Mouse (Mus musculus): ENCODE data around the gene Dlec1. TPM values are rescaled to one million over a fixed set of nuclear protein-coding genes. Genes with fewer than 3 reads are reported as not detected.

The Dlec1 gene
- polyA plus RNA-seq, 1 experiment from 2014 or later, result 0.89 TPM

GRCm38 (mm10) chr9:119146098-119146770, 44.0 kb downstream of the Dlec1 start:
- Histone ChIP-seq H3K27ac (no peak overlapping the region), H3K9me3 (no peaks in the 10 kb centered on the region), H3K27me3 (replicated peaks) (no peaks in the 10 kb centered on the region), H3K4me1 (no peaks in the 10 kb centered on the region), H3K36me3 (no peaks in the 10 kb centered on the region), H3K4me3 (replicated peaks) (no peak overlapping the region), H3K9ac (no peak overlapping the region), H3K4me2 (no peak overlapping the region)
- no peak for ATAC-seq (ENCODE audit: insufficient read depth, low FRiP score, low read depth)
- 66% methylated on average over 13 of the region's 13 CpGs for WGBS

DNA sequence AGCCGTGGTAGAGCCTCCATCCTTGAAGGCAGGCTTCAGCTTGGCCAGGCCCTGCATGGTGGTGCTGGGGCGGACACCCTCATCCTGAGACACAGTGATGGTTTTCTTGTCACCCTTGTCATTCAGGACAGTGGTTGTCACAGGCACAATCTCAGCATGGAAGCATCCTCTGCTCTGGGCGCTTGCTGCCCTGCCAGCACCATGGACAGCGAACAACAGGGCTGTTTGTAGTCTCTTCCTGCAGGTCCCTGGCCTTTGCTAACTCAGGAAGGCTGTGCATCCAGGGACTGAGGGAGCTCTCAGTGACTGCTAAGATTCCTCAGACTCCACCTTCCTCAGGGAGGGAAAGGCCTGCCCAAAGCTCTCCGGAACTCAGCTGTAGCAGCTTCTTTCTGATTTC, 47.3 kb downstream of the Dlec1 start:
- Histone ChIP-seq H3K9me3 (no peaks in the 10 kb centered on the region), H3K4me3 (replicated peaks) (no peak overlapping the region), H3K9ac (no peak overlapping the region), H3K4me2 (no peak overlapping the region), H3K4me1 (no peaks in the 10 kb centered on the region), H3K27ac (no peak overlapping the region), H3K36me3 (no peaks in the 10 kb centered on the region), H3K27me3 (replicated peaks) (no peaks in the 10 kb centered on the region)
- no peak for ATAC-seq (ENCODE audit: insufficient read depth, low FRiP score, low read depth)
- WGBS, result 19% methylated on average over 5 of the region's 5 CpGs

- Histone ChIP-seq H3K4me3 (replicated peaks) (no peak overlapping the region), H3K4me2 (no peak overlapping the region), H3K9me3 (no peaks in the 10 kb centered on the region), H3K9ac (no peak overlapping the region), H3K36me3 (no peaks in the 10 kb centered on the region), H3K4me1 (peaks cover 2% of the 10 kb centered on the region; the same call in 1 of the 2 replicates), H3K27me3 (replicated peaks) (0 out of 2 replicates have a peak, but pooled peaks cover 4% of the 10 kb centered on the region), H3K27ac (no peak overlapping the region)
- no peak for ATAC-seq (ENCODE audit: insufficient read depth, low FRiP score, low read depth)
- WGBS, result 46% methylated on average over 2 of the region's 2 CpGs
Measured at GRCm38 (mm10) chr9:119151751-119152150, 49.5 kb downstream of the Dlec1 start.

DNA sequence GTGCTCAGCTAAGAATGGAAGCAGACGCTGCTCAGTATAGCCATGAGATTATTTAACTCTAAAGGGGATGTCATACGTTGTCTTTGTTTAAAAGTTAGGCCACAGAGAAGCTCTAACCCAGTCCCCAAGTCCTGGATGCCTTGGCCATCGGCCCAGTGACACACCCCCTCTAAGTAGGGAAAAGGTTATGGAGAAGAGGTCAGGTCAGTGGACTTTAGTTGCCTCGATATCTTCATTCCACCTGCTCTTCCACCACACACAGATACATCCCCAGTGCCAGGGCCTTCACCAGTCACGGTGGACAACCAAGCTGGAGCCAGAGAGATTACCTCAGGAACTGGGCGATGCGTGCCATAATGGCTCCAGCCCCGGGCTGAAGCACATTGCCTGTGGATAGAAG, 53.1 kb downstream of the Dlec1 start:
- no peak overlapping the region for H3K9ac ChIP-seq
- 76% methylated on average over 8 of the region's 8 CpGs for WGBS
- H3K9me3 ChIP-seq, result no peaks in the 10 kb centered on the region
- peaks cover 3% of the 10 kb centered on the region; the same call in 1 of the 2 replicates for H3K4me1 ChIP-seq
- no peak for ATAC-seq (ENCODE audit: insufficient read depth, low FRiP score, low read depth)
- H3K4me3 ChIP-seq (replicated peaks), result no peak overlapping the region
- H3K27ac ChIP-seq, result no peak overlapping the region
- H3K27me3 ChIP-seq (replicated peaks), result 0 out of 2 replicates have a peak, but pooled peaks cover 4% of the 10 kb centered on the region
- H3K4me2 ChIP-seq, result no peak overlapping the region
- H3K36me3 ChIP-seq, result no peaks in the 10 kb centered on the region

DNA sequence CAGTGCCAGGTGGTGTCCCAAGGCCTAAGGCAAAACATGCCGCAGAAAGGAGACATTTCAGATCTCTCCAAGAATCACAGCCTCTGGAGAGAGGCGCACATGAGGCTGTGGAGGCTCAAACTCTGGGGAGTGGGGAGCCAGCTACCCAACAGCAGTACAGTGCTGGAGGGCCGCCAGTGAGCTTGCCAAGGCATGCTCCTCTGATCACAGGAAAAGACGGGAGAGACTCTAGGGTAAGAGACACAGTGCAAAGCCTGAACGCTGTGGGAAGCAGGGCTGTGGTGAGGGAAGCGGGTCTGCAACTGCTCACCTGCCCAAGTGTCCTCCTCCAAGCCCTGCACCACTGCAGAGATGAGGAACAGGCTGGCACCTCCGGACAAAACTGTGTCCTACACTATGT, 53.5 kb downstream of the Dlec1 start:
- Histone ChIP-seq H3K4me3 (replicated peaks) (peak overlapping the region; percentile 54; the same call in 1 of the 2 replicates), H3K4me1 (peaks cover 3% of the 10 kb centered on the region; the same call in 1 of the 2 replicates), H3K9me3 (no peaks in the 10 kb centered on the region), H3K4me2 (peak overlapping the region; percentile 85; the same call in 1 of the 2 replicates), H3K36me3 (no peaks in the 10 kb centered on the region), H3K27me3 (replicated peaks) (0 out of 2 replicates have a peak, but pooled peaks cover 4% of the 10 kb centered on the region), H3K27ac (no peak overlapping the region), H3K9ac (no peak overlapping the region)
- WGBS, result 46% methylated on average over 7 of the region's 7 CpGs
- ATAC-seq (ENCODE audit: insufficient read depth, low FRiP score, low read depth), result no peak

DNA sequence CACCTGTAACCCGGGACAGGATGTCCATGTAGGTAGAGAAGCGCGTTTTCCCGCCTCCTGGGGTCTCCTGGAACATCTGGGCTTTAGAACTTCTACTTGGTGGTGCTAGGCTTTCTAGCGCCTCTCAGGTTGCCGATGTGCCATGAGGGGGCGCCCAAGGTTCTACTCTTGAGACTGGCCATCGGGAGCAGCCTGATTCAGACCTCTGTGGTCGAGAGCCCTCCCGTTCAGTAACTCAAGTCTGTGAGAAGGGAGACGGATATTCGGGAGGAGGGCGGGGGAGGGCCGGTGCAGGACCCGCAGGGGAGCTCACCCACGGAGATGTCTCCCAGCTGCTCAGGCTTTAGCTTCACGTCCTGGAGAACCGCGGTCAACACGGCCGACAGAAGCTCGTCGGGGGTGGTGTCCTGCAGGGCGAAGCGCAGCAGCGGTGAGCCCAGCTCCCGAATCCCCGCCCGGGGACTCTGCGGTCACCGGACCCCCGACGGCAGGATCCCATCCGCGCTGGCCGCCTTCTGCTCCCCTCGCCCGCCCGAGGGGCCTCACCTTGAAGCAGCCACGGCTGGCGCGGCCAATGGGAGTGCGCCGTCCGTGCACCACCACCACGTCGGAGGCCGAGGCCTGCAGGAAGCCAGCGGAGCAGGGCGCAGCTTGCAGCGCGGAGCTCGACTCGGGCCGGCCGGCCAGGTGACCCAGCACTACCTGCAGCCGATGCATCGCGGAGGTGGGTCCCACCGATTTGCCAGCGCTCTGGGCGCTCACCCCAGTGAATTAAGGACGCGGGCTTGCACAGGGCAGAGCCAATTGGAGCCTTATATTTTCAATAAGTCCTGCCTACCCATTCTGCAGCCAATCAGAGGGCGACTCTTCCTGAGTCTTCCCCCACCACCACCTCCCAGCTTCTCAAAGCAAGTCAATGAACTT, 54.3 kb downstream of the Dlec1 start, which contains the start of gene Acaa1b:
Gene Acaa1b (minus strand): TSS at position 816 of the 924 bp plus-strand sequence.
- H3K9ac ChIP-seq, result 0 out of 2 replicates have a peak within 1 kb of the TSS, but pooled peaks have one; percentile 9
- no peaks in the 10 kb centered on the region for H3K36me3 ChIP-seq
- no peak within 1 kb of the TSS for H3K27ac ChIP-seq
- peaks cover 3% of the 10 kb centered on the region; the same call in 1 of the 2 replicates for H3K4me1 ChIP-seq
- no peaks in the 10 kb centered on the region for H3K9me3 ChIP-seq
- peak; percentile 75 for ATAC-seq (ENCODE audit: insufficient read depth, low FRiP score, low read depth)
- peak within 1 kb of the TSS; percentile 85 for H3K4me2 ChIP-seq
- H3K4me3 ChIP-seq (replicated peaks), result peak within 1 kb of the TSS; percentile 54
- under 1% methylated on average over 65 of the region's 65 CpGs for WGBS
- 0 out of 2 replicates have a peak, but pooled peaks cover 4% of the 10 kb centered on the region for H3K27me3 ChIP-seq (replicated peaks)

- Histone ChIP-seq H3K9me3 (no peaks in the 10 kb centered on the region), H3K36me3 (no peaks in the 10 kb centered on the region), H3K9ac (no peak within 1 kb of the TSS), H3K27me3 (replicated peaks) (0 out of 2 replicates have a peak, but pooled peaks cover 4% of the 10 kb centered on the region), H3K4me1 (peaks cover 3% of the 10 kb centered on the region; the same call in 1 of the 2 replicates), H3K4me2 (no peak within 1 kb of the TSS), H3K27ac (no peak within 1 kb of the TSS), H3K4me3 (replicated peaks) (no peak within 1 kb of the TSS)
- ATAC-seq (ENCODE audit: insufficient read depth, low FRiP score, low read depth), result no peak
- WGBS, result 48% methylated on average over 4 of the region's 4 CpGs
Measured at GRCm38 (mm10) chr9:119158861-119159260, 56.6 kb downstream of the Dlec1 start, which contains the start of gene Gm47289. Gm47289 (plus strand) TSS chr9:119159161.

- no peaks in the 10 kb centered on the region for H3K9me3 ChIP-seq
- H3K36me3 ChIP-seq, result no peaks in the 10 kb centered on the region
- H3K27ac ChIP-seq, result no peak overlapping the region
- no peak overlapping the region for H3K4me2 ChIP-seq
- no peak for ATAC-seq (ENCODE audit: insufficient read depth, low FRiP score, low read depth)
- H3K27me3 ChIP-seq (replicated peaks), result 0 out of 2 replicates have a peak, but pooled peaks cover 4% of the 10 kb centered on the region
- H3K9ac ChIP-seq, result no peak overlapping the region
- peaks cover 3% of the 10 kb centered on the region; the same call in 1 of the 2 replicates for H3K4me1 ChIP-seq
- H3K4me3 ChIP-seq (replicated peaks), result no peak overlapping the region
- 79% methylated on average over 3 of the region's 3 CpGs for WGBS
Measured at GRCm38 (mm10) chr9:119160689-119161088, 58.4 kb downstream of the Dlec1 start.

- no peak overlapping the region for H3K4me2 ChIP-seq
- H3K4me3 ChIP-seq (replicated peaks), result no peak overlapping the region
- H3K9me3 ChIP-seq, result no peaks in the 10 kb centered on the region
- ATAC-seq (ENCODE audit: insufficient read depth, low FRiP score, low read depth), result no peak
- H3K27ac ChIP-seq, result no peak overlapping the region
- no peaks in the 10 kb centered on the region for H3K27me3 ChIP-seq (replicated peaks)
- H3K9ac ChIP-seq, result no peak overlapping the region
- H3K36me3 ChIP-seq, result no peaks in the 10 kb centered on the region
- WGBS, result 79% methylated on average over 7 of the region's 7 CpGs
- no peaks in the 10 kb centered on the region for H3K4me1 ChIP-seq
Measured at GRCm38 (mm10) chr9:119164743-119165142, 62.5 kb downstream of the Dlec1 start.

DNA sequence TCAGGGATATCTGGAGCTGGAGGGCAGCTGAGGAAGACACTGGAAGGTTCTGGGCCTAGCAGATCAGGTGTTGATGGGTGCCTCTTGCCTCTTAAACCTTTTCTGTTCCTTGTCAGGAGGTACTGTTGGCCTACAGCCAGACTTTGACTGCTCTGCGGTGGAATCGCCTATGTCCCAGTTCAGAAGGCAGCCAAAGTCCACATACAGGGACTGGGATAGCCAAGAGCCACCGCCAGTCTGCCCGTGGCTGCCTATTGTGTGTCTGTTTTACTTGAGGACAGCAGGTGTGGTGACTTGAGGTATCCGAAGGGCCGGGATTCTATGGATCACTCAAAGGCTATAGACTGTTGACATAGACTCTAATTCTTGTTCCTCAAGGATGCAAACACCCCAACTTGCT, 63.3 kb downstream of the Dlec1 start:
- Histone ChIP-seq H3K4me1 (no peaks in the 10 kb centered on the region), H3K27me3 (replicated peaks) (no peaks in the 10 kb centered on the region), H3K4me3 (replicated peaks) (no peak overlapping the region), H3K36me3 (no peaks in the 10 kb centered on the region), H3K9me3 (no peaks in the 10 kb centered on the region), H3K4me2 (no peak overlapping the region), H3K9ac (no peak overlapping the region), H3K27ac (no peak overlapping the region)
- WGBS, result 94% methylated on average over 6 of the region's 6 CpGs
- ATAC-seq (ENCODE audit: insufficient read depth, low FRiP score, low read depth), result no peak

- Histone ChIP-seq H3K9ac (no peak overlapping the region), H3K36me3 (no peaks in the 10 kb centered on the region), H3K27ac (no peak overlapping the region), H3K27me3 (replicated peaks) (no peaks in the 10 kb centered on the region), H3K4me2 (no peak overlapping the region), H3K9me3 (no peaks in the 10 kb centered on the region), H3K4me1 (no peaks in the 10 kb centered on the region), H3K4me3 (replicated peaks) (no peak overlapping the region)
- WGBS, result 92% methylated on average over 2 of the region's 2 CpGs
- no peak for ATAC-seq (ENCODE audit: insufficient read depth, low FRiP score, low read depth)
Measured at GRCm38 (mm10) chr9:119167608-119168007, 65.3 kb downstream of the Dlec1 start.

Measured in stomach, embryonic 15.5 days (tissue).